Mouse (Mus musculus): Measurements from ENCODE around the gene Acsbg1.
"Not testable (repeated sequence)": the region's sequence is repeated elsewhere in the genome, so short reads cannot be mapped to it uniquely, and the experiment has no call there.

Gene Acsbg1

DNA sequence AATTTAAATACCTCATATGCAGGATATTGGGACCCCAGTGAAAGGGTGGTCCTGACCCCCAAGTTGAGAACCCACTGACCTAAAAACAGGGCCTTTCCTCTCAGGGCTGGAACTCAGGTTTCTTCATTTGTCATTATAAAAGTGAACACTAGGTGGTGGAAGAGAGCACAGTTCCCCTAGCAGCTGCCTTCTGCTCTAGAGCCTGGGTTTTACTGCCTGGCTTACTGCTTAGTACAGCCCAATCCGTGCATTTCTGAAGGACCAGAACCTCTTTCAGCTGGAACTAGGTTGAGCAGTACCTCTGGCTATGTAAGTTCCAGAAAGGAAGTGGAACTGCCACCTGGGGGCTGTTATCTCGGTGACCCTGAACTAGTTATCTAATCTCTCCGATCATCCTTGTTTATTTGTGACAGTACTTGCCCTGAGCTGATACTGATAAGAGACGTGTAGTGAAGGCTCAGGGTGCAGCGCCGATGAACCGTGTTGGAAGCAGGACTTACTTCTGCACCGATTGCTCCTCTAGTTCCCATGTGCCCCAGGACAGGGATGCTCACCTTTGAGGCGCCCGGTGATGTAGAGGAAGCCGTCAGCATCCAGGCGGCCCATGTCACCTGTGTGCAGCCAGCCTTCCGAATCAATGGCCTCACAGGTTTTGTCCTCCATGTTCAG lies 47.4 kb downstream of the Acsbg1 start:
- peak; percentile 66 for DNase-seq (ENCODE audit: low read depth, low spot score)

- peak; percentile 69 for DNase-seq (ENCODE audit: low read depth, low spot score)
Observed at GRCm38 (mm10) chr9:54612781-54613191, 48.9 kb downstream of the Acsbg1 start.

- peak; percentile 26 for DNase-seq (ENCODE audit: low read depth, low spot score)
Observed at GRCm38 (mm10) chr9:54604886-54605285, 56.8 kb downstream of the Acsbg1 start.

DNA sequence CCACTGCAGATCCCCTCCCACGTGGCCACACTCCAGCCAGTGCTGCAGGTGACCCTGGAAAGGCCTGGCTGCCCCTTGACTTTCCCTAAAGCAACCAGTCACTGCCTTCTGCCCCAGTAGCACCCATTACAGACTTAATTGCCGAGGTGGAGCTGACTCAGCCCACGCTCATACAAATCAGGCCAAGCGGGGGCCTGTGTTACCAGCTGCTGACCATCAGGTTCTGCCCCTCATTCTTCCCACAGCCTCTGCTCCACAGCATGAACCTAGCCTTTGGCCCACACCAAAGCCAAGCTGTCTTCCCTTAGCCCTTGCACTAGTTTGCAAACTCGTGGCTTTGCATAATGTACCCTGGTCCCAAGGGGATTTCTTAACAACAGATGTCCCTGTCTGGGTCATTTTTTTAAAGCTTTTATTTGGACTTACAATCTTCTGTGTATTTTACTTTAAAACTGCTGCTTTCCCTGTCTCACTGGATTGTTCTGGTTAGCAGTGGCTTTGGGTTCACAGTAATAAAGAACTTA lies 57.5 kb downstream of the Acsbg1 start:
- no peak for DNase-seq (ENCODE audit: low read depth, low spot score)

DNA sequence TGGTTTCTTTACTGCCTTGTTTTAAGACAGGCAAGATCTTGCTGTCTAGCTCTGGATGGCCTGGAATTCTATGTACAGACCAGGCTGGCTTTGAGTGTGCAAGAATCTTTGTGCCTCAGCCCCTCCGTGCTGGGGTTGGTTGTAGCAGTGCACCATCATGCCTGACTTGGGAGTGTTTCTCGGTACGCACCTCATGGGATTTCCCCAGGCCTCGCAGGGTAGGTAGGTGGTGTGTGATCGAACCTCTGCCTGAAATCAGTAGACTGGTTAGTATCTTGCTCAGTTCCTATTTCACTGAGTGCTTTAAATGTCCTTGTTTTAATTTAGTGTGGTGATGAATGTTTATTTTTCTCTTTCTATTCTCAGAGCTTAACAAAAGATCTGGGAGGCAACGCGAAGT lies 58.8 kb downstream of the Acsbg1 start:
- no peak for DNase-seq (ENCODE audit: low read depth, low spot score)

DNA sequence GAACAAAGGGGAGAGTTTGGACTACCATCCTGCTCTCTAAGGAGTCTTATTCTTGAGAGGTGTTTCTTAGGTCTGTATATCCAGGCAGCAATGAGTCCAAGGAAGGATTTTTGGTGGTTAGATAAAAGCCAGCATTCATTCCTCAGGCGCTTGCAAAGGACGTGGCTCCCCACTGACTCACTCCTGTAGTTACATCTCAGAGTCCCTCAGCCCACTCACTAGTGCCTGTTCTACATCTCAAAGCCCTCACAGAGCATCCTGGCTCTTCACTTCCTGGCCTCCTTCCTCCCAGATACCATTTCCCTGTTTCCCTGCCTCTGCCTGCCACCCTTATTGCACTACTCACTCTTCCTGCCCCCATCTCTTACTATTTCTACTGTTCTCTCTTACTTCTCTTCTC lies 59.3 kb downstream of the Acsbg1 start:
- no peak for DNase-seq (ENCODE audit: low read depth, low spot score)

DNA sequence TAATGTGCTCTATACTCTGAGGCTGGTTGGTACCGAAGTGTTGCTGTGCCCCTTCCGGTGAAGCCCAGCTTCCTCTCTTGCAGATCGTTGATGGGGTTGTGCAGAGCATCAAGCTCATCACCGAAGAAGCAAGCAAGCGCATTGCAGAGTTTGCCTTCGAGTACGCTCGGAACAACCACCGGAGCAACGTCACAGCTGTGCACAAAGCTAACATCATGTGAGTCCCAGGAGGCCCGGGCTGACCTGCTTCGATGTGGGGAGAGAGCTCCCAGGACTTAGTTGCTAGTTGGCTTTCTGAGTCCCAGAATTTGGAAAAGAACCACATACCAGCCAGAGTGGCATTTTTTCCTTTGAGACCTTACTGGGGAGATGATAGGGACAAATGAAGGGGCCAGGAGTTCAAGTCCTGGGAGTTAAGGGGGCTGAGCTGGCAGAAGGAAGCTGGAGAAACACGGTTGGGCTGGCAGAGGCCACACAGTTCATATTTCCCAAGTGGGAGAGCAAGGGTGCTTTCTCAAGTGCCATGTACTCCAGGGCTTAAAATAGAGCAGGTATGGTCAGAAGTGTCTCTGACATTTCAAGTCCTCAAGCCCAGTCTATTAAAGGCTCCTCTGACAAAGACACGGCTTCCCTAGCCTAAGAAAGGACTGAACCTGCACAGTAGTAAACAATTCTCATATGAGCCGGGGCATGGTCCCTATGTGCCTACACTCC lies 64.8 kb downstream of the Acsbg1 start:
- DNase-seq (ENCODE audit: low read depth, low spot score), result no peak

DNA sequence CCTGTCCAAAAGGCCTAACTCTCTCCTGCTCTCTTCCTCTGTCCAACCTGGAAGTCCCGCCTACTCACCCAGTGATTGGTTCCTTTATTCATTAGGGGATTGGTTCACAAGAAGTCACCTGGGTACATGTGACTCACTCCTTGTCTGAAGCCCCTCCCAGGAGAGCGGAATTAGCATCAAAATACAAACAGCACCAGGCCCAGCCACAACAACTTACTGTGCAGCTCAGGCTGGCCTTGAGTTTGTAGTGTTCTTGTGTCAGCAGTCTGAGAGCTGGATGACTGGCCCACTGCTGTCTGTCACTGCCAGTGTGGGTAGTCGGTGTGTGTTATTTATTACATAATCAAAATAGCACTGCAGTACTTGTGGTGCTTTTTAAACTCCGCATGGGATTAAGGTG lies 68.0 kb downstream of the Acsbg1 start:
- DNase-seq (ENCODE audit: low read depth, low spot score), result not testable (repeated sequence)

DNA sequence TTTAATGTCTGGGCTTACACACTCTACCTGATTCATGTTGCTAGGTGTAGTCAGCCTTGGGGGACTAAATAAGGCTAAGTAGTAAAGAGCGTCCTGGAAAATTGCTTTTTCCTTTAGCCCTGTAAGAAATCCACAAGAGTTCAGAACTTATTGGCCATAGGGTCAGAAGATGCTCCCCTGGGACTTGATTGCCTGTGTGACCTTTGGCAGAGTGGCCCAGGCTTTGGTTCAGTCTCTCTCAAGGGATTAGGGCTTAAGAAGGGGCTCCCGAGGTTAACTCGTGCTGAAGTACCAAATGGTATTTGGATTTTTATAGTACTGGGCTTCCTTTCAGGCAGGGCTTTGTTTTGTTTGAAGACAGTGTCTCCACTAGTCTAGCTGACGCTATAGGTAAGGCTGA lies 73.8 kb downstream of the Acsbg1 start:
- no peak for DNase-seq (ENCODE audit: low read depth, low spot score)

DNA sequence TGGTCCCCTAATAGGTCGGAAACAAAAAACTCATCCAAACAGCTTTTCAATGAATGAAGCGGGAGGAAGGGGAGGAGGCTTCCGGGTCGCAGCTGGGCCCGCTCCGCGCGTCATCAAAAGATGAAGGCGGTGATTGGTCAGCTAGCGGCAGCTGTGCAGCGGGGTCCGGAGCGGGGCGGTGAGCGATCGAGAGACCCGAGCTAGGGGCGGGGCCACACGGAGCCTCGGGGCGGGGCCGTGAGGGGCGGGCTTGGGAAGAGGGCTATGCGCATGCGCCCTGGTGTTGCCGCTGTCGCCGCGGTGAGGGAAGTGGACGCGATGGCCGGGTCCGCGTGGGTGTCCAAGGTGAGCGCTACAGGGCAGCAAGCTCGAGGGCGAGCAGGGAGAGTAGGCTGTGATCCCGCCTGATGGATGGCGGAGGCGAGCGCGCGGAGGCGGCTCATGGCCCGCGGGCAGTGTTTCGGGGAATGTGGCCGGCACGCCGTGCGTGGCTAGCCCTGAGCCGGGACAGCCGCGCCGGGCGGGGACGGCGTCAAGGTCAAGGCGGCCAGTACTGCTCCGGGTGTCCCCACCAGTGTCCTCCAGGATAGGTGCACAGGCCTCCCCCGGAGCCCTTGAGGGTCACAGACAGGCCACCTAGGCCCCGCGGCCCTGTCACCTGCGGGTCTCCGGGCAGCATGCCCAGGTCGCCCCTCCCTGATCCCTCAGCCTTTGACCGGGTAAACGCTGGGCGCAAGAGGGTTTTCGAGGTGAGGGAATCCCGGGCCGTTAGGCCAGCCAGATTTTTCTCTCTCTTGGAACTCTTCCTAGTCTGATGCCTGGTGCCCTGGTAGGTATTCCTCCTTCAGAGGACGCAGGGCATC lies 75.2 kb downstream of the Acsbg1 start, which contains the start of gene Idh3a:
Gene Idh3a (plus strand): TSS at position 136 of the 863 bp plus-strand sequence.
- DNase-seq (ENCODE audit: low read depth, low spot score), result peak; percentile 97

DNA sequence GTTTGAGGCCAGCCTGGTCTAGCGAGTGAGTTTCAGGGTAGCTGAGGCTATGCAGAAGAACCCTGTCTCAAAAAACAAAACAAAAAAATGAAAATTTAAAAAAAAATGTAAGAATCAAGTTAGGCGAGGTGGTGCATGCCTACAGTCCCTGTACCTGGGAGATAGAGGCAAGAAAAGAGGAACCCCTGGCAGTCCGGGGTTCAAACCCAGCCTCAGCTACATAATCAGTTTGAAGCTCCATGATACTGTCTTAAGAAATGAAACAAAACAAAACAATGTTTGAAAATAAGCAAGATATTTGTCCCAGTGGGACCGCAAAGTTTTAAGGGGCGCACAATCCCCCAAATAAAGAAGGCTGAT lies 75.9 kb downstream of the Acsbg1 start:
- no peak for DNase-seq (ENCODE audit: low read depth, low spot score)

DNA sequence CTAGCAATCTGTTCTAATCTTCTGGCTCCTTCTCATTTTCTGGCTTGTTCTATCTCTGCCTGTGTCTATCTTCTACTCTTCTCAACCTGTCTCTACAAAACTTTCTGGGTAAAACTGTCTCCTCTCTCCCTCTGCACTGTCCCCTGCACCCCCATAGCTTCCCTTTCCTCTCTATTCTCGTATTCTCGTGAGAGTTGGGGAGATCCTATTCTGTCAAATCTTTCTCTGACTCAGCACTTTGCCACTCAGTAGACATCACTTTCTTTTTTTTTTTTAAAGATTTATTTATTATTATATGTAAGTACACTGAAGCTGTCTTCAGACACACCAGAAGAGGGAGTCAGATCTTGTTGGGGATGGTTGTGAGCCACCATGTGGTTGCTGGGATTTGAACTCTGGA lies 77.5 kb downstream of the Acsbg1 start:
- not testable (repeated sequence) for DNase-seq (ENCODE audit: low read depth, low spot score)

DNA sequence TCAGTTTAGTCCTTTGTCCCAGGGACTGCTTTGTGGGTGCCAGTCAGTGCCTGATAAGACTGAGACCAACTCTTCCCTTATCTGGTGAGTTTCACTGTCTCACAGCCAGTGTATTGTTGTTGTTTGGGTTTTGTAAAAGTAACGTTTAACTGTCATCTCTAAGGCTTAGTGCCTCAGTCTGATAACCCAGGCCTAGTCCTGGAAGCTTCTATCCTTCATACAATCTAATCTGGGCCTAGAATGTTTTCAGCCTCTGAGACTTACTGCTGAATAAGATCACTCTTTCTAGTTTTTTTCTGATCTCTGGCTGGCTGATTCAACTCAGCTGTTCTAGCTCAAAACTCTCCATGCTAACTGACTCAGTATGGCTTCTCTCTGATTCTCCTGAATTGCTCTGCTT lies 78.0 kb downstream of the Acsbg1 start:
- DNase-seq (ENCODE audit: low read depth, low spot score), result no peak

DNA sequence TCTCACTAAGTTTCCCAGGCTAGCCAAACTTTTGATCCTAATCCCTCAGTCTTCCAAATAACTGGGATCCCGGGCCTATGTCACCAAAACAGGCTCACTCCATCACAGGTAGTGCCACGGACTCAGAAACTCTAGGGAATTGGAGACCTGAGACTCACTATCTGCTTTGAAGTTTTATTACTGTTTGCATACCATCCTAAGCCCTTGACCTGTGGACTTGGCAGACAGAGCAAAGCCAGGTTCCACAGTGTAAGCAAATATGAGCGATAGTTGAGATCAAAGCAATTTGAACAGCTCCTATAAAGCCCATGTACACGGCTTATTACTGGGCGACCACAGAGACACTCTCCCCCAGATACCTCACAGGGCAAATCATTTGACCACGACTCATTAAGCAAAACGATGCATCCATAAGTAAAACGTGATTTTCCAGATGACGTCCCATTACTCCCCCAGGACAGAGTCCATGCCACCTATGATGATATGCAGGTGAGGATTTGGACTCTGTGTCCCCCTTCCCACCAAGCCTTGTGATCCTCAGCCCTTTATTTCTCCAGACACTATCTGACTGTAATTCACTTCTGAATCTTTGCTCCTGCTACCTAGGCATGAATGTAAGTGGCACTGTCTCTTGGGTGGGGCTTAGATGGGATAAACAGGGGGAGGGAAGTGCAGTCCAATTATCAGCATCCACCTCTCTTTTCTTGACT lies 90.4 kb downstream of the Acsbg1 start:
- DNase-seq (ENCODE audit: low read depth, low spot score), result no peak

DNA sequence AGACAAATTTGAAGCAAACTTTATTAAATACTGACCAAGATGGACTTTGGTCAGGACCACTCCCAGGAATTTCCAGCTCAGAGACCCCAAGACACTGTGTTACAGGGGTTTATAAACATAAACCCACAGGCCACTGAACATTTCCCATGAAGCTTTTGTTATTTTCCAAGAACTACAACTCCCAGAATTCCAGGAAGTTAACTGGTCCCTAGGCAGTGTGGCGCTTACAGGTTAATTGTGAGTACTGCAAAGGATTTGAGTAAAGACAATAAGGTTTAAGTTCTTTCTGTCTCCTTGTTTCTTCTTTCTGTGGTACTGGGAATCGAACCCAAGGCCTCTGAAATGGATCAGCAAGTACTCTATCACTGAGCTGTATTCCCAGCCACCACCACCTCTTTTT lies 92.9 kb downstream of the Acsbg1 start:
- no peak for DNase-seq (ENCODE audit: low read depth, low spot score)

DNA sequence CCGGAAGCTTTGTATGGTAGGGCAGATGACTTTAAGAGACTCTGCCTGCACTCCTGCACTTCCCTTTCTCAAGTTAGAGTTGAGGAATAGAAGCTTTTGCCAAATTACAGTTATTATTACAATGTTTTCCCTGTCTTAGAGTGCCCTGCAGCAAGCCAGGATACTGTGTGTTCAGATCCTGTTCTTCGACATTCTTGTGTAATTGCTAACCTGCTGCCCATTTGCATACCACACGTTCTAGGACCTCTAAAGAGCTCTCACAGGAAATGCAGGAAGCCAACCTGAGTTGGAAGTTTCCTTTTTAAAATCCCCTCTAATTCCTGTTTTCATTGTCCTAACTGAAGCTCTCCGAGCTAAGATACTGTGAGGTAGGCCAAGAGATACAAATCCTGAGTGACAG lies 94.7 kb downstream of the Acsbg1 start:
- DNase-seq (ENCODE audit: low read depth, low spot score), result no peak

DNA sequence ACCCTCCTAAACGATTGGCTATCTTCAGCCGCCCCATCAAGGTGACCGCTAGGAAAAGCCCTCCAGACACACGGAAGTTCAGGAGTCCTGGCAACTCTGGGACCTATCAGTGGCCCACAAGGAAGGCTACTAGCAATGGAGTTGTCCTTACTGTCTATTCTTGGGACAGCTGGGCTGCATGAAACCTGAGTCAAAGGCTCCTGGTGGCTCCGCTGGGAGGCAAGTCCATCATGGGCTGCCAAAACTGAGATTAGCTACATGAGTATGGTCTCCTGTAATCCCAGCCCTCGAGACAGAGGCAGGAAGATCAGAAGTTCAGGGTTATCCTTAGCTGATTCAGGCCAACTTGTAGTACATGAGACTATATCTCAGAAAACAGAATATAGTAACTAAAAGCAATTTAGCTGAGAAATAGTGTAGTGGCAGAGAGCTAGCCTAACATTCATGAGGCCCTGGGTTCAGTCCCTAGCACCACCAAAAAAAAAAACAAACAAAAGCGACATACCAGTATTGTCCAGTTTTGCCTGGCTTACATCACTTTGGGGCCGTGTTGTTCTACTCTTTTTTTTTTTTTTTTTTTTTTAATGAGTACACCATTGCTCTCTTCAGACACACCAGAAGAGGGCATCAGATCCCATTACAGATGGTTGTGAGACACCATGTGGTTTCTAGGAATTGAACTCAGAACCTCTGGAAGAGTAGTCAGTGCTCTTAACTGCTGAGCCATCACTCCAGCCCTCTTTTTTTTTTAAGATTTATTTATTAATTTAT lies 100.7 kb downstream of the Acsbg1 start:
- DNase-seq (ENCODE audit: low read depth, low spot score), result no peak

DNA sequence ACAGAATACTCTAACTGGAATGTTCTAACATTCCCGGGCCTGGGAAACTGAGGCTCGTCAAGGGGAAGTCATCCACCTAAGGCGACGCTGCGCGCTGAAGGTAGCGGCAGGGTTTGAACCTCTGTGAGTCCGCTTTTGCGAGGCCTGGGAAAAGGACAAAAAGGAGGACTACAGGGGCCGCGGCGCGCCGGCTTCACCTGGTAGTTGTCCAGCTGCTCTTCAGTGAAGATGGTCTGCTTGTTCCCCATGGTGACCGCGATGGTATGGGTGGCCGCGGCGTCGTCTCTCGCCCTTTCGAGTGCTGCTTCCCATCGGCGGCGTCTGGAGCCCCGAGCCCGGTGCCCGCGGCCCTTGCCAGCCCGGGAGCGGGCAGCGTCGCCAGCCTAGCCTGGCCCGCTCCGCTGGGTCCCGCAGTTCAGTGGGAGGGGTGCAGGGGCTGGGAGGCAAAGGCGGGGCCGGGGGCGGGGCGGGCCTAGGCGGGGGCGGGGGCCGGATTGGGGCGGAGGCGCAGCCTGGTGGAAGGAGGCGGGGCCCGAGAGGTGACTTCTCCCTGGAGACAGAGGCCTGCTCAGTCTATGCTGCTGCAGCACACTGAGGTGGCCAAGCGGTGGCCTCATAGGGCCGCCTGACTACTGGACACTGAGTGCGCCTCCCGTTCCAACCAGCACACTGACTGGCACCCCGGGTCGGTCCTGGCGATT lies 101.7 kb downstream of the Acsbg1 start, which contains the start of gene Cib2:
Gene Cib2 (minus strand): TSS at position 448 of the 701 bp plus-strand sequence.
- peak; percentile 62 for DNase-seq (ENCODE audit: low read depth, low spot score)

GRCm38 (mm10) chr9:54558731-54559130 lies 102.9 kb downstream of the Acsbg1 start:
- no peak for DNase-seq (ENCODE audit: low read depth, low spot score)

GRCm38 (mm10) chr9:54555044-54555443 lies 106.6 kb downstream of the Acsbg1 start:
- DNase-seq (ENCODE audit: low read depth, low spot score), result no peak

Data from CD4-positive helper T cell, adult 2 months (primary cell).